Mouse (Mus musculus): ENCODE results near the gene Nkx2-5. TPM values are rescaled to one million over a fixed set of nuclear protein-coding genes. Genes with fewer than 3 reads are reported as not detected.

The Nkx2-5 gene
- total RNA-seq, 2 experiments from 2014 or later: not detected

GRCm38 (mm10) chr17:26790269-26791214, 54.3 kb downstream of the Nkx2-5 start:
- no peak for DNase-seq (ENCODE audit: extremely low spot score in 1 of 2, low spot score in 1 of 2)

- no peak for DNase-seq (ENCODE audit: extremely low spot score in 1 of 2, low spot score in 1 of 2)
Observed at GRCm38 (mm10) chr17:26789460-26790268, 55.1 kb downstream of the Nkx2-5 start.

GRCm38 (mm10) chr17:26788986-26789385, 55.8 kb downstream of the Nkx2-5 start:
- DNase-seq (ENCODE audit: extremely low spot score in 1 of 2, low spot score in 1 of 2): no peak

Other genes starting within 250 kb of the Nkx2-5 start
- 10 to 100 TPM; 42.8 to 55.1 TPM for gene Atp6v0e, start 181.8 kb downstream of the Nkx2-5 start, total RNA-seq (2021)
- 10 to 100 TPM; 69.0 to 70.2 TPM for gene Crebrf, start 129.4 kb downstream of the Nkx2-5 start, total RNA-seq (2021)
- 10 to 100 TPM; 28.7 to 29.7 TPM for gene Bnip1, start 63.9 kb downstream of the Nkx2-5 start, total RNA-seq (2021)
- gene Kifc5b, start 72.1 kb upstream of the Nkx2-5 start, total RNA-seq (2021): 1 to 10 TPM; 2.9 to 3.1 TPM
- gene Phf1, start 88.0 kb upstream of the Nkx2-5 start, total RNA-seq (2021): 10 to 100 TPM; 27.0 to 29.4 TPM
- 100 to 1,000 TPM; 100 to 113 TPM for gene Cuta, start 94.6 kb upstream of the Nkx2-5 start, total RNA-seq (2021)
- 100 to 1,000 TPM; 399 to 523 TPM for gene Syngap1, start 96.2 kb upstream of the Nkx2-5 start, total RNA-seq (2021)
- gene Zbtb9, start 128.2 kb upstream of the Nkx2-5 start, total RNA-seq (2021): 10 to 100 TPM; 14.8 to 16.2 TPM
- gene Bak1, start 184.0 kb upstream of the Nkx2-5 start, total RNA-seq (2021): 10 to 100 TPM; 15.4 to 16.3 TPM
- 1 to 10 TPM; 1.5 to 2.1 TPM for gene Itpr3, start 212.3 kb upstream of the Nkx2-5 start, total RNA-seq (2021)